Mouse (Mus musculus): Measurements from ENCODE around the gene 4933411K16Rik. TPM values are rescaled to one million over a fixed set of nuclear protein-coding genes. Genes with fewer than 3 reads are reported as not detected.

4933411K16Rik gene
- total and polyA plus RNA-seq, 2 experiments from 2014 or later = 0.24 TPM; not detected in 1

GRCm38 (mm10) chr19:42068441-42069240, 16.6 kb downstream of the 4933411K16Rik start:
- Histone ChIP-seq H3K27me3 (ENCODE audit: insufficient read depth, low read length) (no peaks in the 10 kb centered on the region), H3K4me2 (ENCODE audit: low read depth) (no peak overlapping the region), H3K4me1 (ENCODE audit: insufficient read depth) (no peaks in the 10 kb centered on the region), H3K36me3 (ENCODE audit: insufficient read depth) (peaks cover 5% of the 10 kb centered on the region; the same call in 1 of the 2 replicates), H3K4me3 (ENCODE audit: low read depth, low read length) (no peak overlapping the region), H3K9me3 (ENCODE audit: low read length) (no peaks in the 10 kb centered on the region), H3K27ac (ENCODE audit: low read depth, low read length) (no peak overlapping the region), H3K9ac (no peak overlapping the region)
- ATAC-seq (no peak), DNase-seq (no peak)
- TF ChIP-seq CTCF (IDR thresholded peaks at IDR 0.05; ENCODE audit: low read depth) = no peak
- WGBS = 87% methylated on average over 11 of the region's 11 CpGs

- Histone ChIP-seq H3K9ac (no peak overlapping the region), H3K27me3 (ENCODE audit: insufficient read depth, low read length) (no peaks in the 10 kb centered on the region), H3K4me3 (ENCODE audit: low read depth, low read length) (no peak overlapping the region), H3K4me1 (ENCODE audit: insufficient read depth) (no peaks in the 10 kb centered on the region), H3K27ac (ENCODE audit: low read depth, low read length) (no peak overlapping the region), H3K36me3 (ENCODE audit: insufficient read depth) (peaks cover 11% of the 10 kb centered on the region; the same call in 1 of the 2 replicates), H3K4me2 (ENCODE audit: low read depth) (no peak overlapping the region), H3K9me3 (ENCODE audit: low read length) (no peaks in the 10 kb centered on the region)
- ATAC-seq = peak; percentile 36; the same call in 1 of the 2 replicates
- 64% methylated on average over 6 of the region's 6 CpGs for WGBS
- peak; percentile 62 for TF ChIP-seq CTCF (IDR thresholded peaks at IDR 0.05; ENCODE audit: low read depth)
- peak; percentile 10 for DNase-seq
Measured at GRCm38 (mm10) chr19:42069241-42069525, 17.1 kb downstream of the 4933411K16Rik start.

- H3K27ac ChIP-seq (ENCODE audit: low read depth, low read length) = no peak overlapping the region
- H3K4me2 ChIP-seq (ENCODE audit: low read depth) = no peak overlapping the region
- H3K27me3 ChIP-seq (ENCODE audit: insufficient read depth, low read length) = no peaks in the 10 kb centered on the region
- H3K36me3 ChIP-seq (ENCODE audit: insufficient read depth) = peaks cover 30% of the 10 kb centered on the region
- 68% methylated on average over 7 of the region's 7 CpGs for WGBS
- TF ChIP-seq CTCF (IDR thresholded peaks at IDR 0.05; ENCODE audit: low read depth) = peak; percentile 35; the same call in 1 of the 2 replicates
- DNase-seq (peak; percentile 8), ATAC-seq (no peak)
- H3K4me3 ChIP-seq (ENCODE audit: low read depth, low read length) = no peak overlapping the region
- no peaks in the 10 kb centered on the region for H3K9me3 ChIP-seq (ENCODE audit: low read length)
- H3K4me1 ChIP-seq (ENCODE audit: insufficient read depth) = no peaks in the 10 kb centered on the region
- no peak overlapping the region for H3K9ac ChIP-seq
Measured at GRCm38 (mm10) chr19:42071221-42071620, 19.2 kb downstream of the 4933411K16Rik start.

- TF ChIP-seq CTCF (IDR thresholded peaks at IDR 0.05; ENCODE audit: low read depth) = no peak
- Histone ChIP-seq H3K4me1 (ENCODE audit: insufficient read depth) (no peaks in the 10 kb centered on the region), H3K27ac (ENCODE audit: low read depth, low read length) (no peak overlapping the region), H3K9me3 (ENCODE audit: low read length) (no peaks in the 10 kb centered on the region), H3K36me3 (ENCODE audit: insufficient read depth) (peaks cover 35% of the 10 kb centered on the region), H3K9ac (no peak overlapping the region), H3K4me3 (ENCODE audit: low read depth, low read length) (no peak overlapping the region), H3K4me2 (ENCODE audit: low read depth) (no peak overlapping the region), H3K27me3 (ENCODE audit: insufficient read depth, low read length) (no peaks in the 10 kb centered on the region)
- 79% methylated on average over 15 of the region's 15 CpGs for WGBS
- no peak for ATAC-seq
- DNase-seq = no peak
Measured at GRCm38 (mm10) chr19:42071886-42072608, 20.0 kb downstream of the 4933411K16Rik start.

- no peak for DNase-seq
- Histone ChIP-seq H3K27me3 (ENCODE audit: insufficient read depth, low read length) (no peaks in the 10 kb centered on the region), H3K4me2 (ENCODE audit: low read depth) (no peak overlapping the region), H3K27ac (ENCODE audit: low read depth, low read length) (no peak overlapping the region), H3K9ac (no peak overlapping the region), H3K36me3 (ENCODE audit: insufficient read depth) (peaks cover 38% of the 10 kb centered on the region), H3K9me3 (ENCODE audit: low read length) (no peaks in the 10 kb centered on the region), H3K4me3 (ENCODE audit: low read depth, low read length) (no peak overlapping the region), H3K4me1 (ENCODE audit: insufficient read depth) (no peaks in the 10 kb centered on the region)
- TF ChIP-seq CTCF (IDR thresholded peaks at IDR 0.05; ENCODE audit: low read depth) = no peak
- no peak; the same call in 1 of the 2 replicates for ATAC-seq
- 85% methylated on average over 7 of the region's 7 CpGs for WGBS
Measured at GRCm38 (mm10) chr19:42072802-42073201, 20.8 kb downstream of the 4933411K16Rik start.

- H3K4me1 ChIP-seq (ENCODE audit: insufficient read depth) = no peaks in the 10 kb centered on the region
- DNase-seq (no peak), ATAC-seq (no peak)
- WGBS = 82% methylated on average over 2 of the region's 2 CpGs
- no peak overlapping the region for H3K4me3 ChIP-seq (ENCODE audit: low read depth, low read length)
- H3K9ac ChIP-seq = no peak overlapping the region
- H3K27me3 ChIP-seq (ENCODE audit: insufficient read depth, low read length) = no peaks in the 10 kb centered on the region
- no peak overlapping the region for H3K4me2 ChIP-seq (ENCODE audit: low read depth)
- H3K36me3 ChIP-seq (ENCODE audit: insufficient read depth) = peaks cover 47% of the 10 kb centered on the region
- TF ChIP-seq CTCF (IDR thresholded peaks at IDR 0.05; ENCODE audit: low read depth) = no peak
- H3K9me3 ChIP-seq (ENCODE audit: low read length) = no peaks in the 10 kb centered on the region
- H3K27ac ChIP-seq (ENCODE audit: low read depth, low read length) = no peak overlapping the region
Measured at GRCm38 (mm10) chr19:42075051-42075450, 23.0 kb downstream of the 4933411K16Rik start.

GRCm38 (mm10) chr19:42075992-42076391, 23.9 kb downstream of the 4933411K16Rik start:
- no peak for ATAC-seq
- no peaks in the 10 kb centered on the region for H3K9me3 ChIP-seq (ENCODE audit: low read length)
- DNase-seq = no peak

More at GRCm38 (mm10) chr19:42075992-42076391, 23.9 kb downstream of the 4933411K16Rik start:
- Histone ChIP-seq H3K36me3 (ENCODE audit: insufficient read depth) (peaks cover 47% of the 10 kb centered on the region), H3K27ac (ENCODE audit: low read depth, low read length) (no peak overlapping the region), H3K4me3 (ENCODE audit: low read depth, low read length) (no peak overlapping the region), H3K4me2 (ENCODE audit: low read depth) (no peak overlapping the region), H3K9ac (no peak overlapping the region), H3K4me1 (ENCODE audit: insufficient read depth) (no peaks in the 10 kb centered on the region), H3K27me3 (ENCODE audit: insufficient read depth, low read length) (no peaks in the 10 kb centered on the region)
- TF ChIP-seq CTCF (IDR thresholded peaks at IDR 0.05; ENCODE audit: low read depth) = no peak
- 91% methylated on average over 16 of the region's 16 CpGs for WGBS

Data from forebrain, postnatal 0 days (tissue).